Mouse (Mus musculus) cerebellum, postnatal 4 days (tissue): ENCODE measurements around the gene Prl2c1.
"Not testable (repeated sequence)": the region's sequence is repeated elsewhere in the genome, so short reads cannot be mapped to it uniquely, and the experiment has no call there.

ENCODE experiments used
- DNase-seq, 2 experiments: peaks; one replicate each; pipeline ENCODE4 v3.0.0; 2022; ENCODE audit warnings: low spot score in 2 of 2, mixed read lengths in 1 of 2

Gene Prl2c1

DNA sequence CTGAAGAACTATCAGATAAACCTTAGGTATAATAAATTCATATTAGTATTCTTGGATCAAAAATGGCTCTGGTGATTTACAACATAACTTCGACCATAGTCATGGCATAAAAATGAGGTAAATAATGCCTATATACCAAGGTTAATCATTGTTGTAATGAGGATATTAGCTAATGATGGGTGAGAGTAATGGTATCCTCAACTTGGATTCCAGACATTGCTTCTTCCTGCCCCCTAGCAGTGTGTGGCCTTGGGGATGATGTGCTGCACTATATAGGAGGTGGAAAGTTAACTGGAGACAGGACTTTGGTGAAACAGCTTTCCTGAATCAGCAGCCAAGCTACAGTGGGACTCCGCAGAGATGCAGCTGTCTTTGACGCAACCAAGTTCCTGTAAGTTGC, at the start of gene Prl2c1:
Gene Prl2c1 (plus strand): TSS at position 301 of the 400 bp plus-strand sequence.
- no peak for DNase-seq

DNA sequence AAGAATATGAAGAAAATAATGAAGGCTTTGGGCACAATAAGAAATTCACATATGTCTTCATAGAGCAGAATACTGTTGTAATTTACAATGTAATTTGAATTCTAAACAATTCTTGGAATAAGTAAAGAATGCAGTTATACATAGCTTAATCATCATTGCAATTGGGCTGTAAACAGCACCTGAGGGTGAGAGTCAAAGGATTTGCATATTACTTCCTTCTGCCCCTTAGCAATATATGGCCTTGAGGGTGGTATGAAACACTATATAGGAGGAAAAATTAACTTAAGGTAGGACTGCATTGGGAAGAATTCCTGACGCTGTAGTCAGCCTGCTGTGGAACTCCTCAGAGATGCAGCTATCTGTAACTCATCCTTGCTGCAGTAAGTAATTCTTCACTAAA, 47.8 kb upstream of the Prl2c1 start, which contains the start of gene Prl2a1:
Gene Prl2a1 (plus strand): TSS at position 301 of the 400 bp plus-strand sequence.
- DNase-seq: no peak

DNA sequence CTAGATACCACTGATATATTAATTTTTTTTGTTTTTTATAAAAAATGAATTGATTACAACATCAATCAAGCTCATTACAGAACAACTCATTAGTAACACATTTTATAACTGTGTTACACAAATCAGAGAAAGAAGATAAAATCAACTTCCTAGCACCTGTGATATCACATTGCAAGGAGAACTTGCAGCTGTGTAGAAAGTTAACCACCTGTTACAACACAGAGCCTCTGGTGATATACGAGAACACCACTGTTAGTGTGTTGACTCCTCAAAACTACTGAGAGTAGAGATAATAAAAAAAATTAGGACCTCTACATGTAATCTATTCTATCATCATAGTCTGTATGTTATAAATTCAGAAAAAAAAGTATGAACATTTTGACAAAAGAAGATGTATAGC, 46.4 kb upstream of the Prl2c1 start:
- no peak for DNase-seq

DNA sequence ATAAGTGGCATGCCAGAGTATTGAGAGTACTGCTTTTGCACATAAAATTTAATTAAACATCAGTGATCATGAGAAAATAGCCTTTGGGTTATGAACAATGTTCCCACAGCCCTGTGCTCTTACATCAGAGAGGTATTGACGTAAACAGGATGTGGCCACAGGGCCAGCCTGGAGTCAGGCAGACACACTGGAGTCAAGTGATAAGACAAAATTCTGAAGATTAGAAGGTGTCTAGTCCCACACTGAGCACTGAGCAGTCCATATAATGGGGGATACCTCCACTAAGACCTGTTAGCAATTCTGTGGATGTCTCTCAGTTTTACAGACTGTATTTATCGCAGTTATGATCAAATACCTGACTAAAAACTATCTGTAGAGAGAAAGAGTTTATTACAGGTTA, 55.1 kb downstream of the Prl2c1 start:
- not testable (repeated sequence) for DNase-seq
